Mouse (Mus musculus) liver, adult 2 months (tissue): Measurements from ENCODE around the gene Ccl8.

Experiments used
- CTCF ChIP-seq: fragments of 200-500 bp; IDR thresholded peaks from 2 replicates; pipeline ENCODE4 v1.5.1; 2011; ENCODE audit warnings: low read depth, low read length, control low read depth
- POLR2A ChIP-seq: fragments of 200-500 bp; IDR thresholded peaks from 2 replicates; pipeline ENCODE4 v1.6.1; 2011; ENCODE audit warnings: low read length, control low read depth; ENCODE audit not compliant: insufficient read depth; ENCODE audit errors: extremely low read depth

DNA sequence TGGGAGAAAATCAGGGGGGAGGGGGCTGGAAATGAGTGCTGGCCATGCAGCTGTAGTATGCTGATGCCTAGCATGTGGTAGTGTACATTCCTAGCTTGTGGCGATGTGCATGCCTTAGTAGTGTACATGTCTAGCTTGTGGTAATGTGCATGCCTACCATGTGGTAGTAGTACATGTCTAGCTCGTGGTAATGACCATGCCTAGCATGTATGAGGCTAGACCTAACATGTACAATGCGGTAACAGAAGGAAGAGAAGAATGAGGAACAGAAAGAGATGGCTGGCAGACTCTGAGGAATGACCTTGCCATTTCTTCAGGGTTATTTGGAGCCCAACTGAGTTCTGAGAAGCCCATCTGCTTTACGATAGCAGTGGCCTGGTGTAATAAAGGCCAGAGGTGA is 13.9 kb upstream of the Ccl8 start:
- TF ChIP-seq POLR2A (no peak), CTCF (no peak)
